Mouse (Mus musculus): ENCODE data around the gene Spocd1. TPM values are rescaled to one million over a fixed set of nuclear protein-coding genes. Genes with fewer than 3 reads are reported as not detected.

Gene Spocd1
- polyA plus RNA-seq, 1 experiment from 2014 or later, result not detected

DNA sequence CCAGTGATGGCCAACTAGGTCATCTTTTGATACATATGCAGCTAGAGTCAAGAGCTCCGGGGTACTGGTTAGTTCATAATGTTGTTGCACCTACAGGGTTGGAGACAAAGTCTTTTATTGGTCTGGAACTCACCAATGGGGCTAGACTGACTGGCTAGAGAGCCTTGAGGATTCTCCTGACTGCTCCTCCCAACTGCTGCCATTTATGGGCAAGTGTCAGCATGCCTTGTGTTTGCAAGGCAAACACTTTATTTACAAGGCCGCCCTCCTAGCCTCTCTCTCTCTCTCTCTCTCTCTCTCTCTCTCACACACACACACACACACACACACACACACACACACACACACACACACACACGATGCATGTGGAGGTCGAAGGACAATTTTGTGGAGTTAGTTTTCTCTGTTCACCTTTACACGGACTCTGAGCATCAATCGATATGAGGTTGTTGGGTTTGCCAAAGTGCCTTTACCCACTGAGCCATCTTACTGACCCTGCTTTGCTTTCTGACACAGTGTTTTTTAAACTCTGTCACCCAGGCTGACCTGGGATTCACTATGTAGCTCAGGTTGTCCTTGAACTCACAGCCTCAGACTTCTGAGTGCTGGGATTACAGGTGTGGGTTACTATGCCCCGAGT, 13.6 kb upstream of the Spocd1 start:
- H3K9me3 ChIP-seq (ENCODE audit: control insufficient read depth, low read length), result no peaks in the 10 kb centered on the region
- no peak overlapping the region for H3K4me2 ChIP-seq (ENCODE audit: low read depth, low read length)
- H3K4me3 ChIP-seq (ENCODE audit: low read depth, low read length), result no peak overlapping the region
- no peak for ATAC-seq (ENCODE audit: low read depth)
- WGBS, result 88% methylated on average over 7 of the region's 7 CpGs
- no peak overlapping the region for H3K9ac ChIP-seq (replicated peaks; ENCODE audit: low read depth, low read length)
- H3K27me3 ChIP-seq (ENCODE audit: control insufficient read depth, insufficient read depth, low read length), result no peaks in the 10 kb centered on the region
- H3K36me3 ChIP-seq (ENCODE audit: control insufficient read depth, insufficient read depth, low read length), result no peaks in the 10 kb centered on the region
- H3K4me1 ChIP-seq (ENCODE audit: control insufficient read depth, insufficient read depth, low read length), result 0 out of 2 replicates have a peak, but pooled peaks cover 3% of the 10 kb centered on the region
- no peak overlapping the region for H3K27ac ChIP-seq (ENCODE audit: low read depth, low read length)

DNA sequence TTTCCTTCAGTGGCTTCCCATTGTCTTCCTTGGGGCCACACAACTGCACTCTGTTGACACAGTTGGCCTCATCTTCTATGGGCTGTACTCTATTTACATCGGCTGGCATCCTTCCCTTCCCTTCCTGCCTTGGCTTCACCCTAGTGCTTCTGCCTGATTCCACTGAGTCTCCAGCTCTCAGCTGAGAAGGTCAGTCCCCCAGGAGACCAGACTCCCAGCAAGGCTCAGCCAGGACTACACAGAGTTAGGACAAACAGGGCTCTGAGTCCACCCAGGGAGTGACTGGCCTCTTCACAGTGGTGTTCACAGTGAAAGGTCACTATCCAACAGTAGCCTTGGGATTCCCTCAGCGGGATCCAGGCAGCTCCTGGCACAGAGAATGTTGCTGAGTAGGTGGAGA, 12.9 kb upstream of the Spocd1 start:
- H3K27ac ChIP-seq (ENCODE audit: low read depth, low read length), result no peak overlapping the region
- no peak overlapping the region for H3K4me3 ChIP-seq (ENCODE audit: low read depth, low read length)
- WGBS, result 29% methylated on average over 2 of the region's 2 CpGs
- H3K36me3 ChIP-seq (ENCODE audit: control insufficient read depth, insufficient read depth, low read length), result no peaks in the 10 kb centered on the region
- H3K27me3 ChIP-seq (ENCODE audit: control insufficient read depth, insufficient read depth, low read length), result no peaks in the 10 kb centered on the region
- H3K4me2 ChIP-seq (ENCODE audit: low read depth, low read length), result no peak overlapping the region
- no peaks in the 10 kb centered on the region for H3K9me3 ChIP-seq (ENCODE audit: control insufficient read depth, low read length)
- 0 out of 2 replicates have a peak, but pooled peaks cover 3% of the 10 kb centered on the region for H3K4me1 ChIP-seq (ENCODE audit: control insufficient read depth, insufficient read depth, low read length)
- ATAC-seq (ENCODE audit: low read depth), result no peak
- no peak overlapping the region for H3K9ac ChIP-seq (replicated peaks; ENCODE audit: low read depth, low read length)

DNA sequence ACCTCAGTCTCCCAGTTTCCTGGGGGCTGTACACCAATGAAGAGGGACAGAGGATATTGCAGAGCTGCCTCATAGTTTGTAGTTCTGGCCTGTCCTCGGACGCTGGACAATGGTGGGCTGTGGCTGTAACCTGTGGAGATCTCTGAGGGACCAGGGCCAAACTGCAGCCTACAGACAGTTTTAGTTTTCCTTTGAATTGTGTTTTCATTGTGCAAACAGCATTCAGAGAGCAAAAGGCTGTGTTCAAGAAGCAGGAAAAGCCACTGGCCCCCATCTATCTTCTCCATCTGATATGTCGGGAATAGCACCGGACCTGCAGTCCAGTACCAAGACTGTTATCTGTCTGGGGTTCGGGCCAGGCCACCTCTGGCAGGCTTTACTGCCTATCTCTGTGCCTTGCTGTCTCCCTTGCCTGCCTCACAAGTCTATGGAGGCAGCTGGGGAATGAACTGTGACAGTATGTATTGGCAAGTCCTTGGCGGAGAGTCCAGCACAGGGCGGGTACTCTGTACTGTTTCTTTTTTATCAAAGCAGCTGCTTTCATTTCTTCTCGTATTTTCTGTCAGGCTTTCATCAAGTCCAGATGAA, 11.9 kb upstream of the Spocd1 start:
- Histone ChIP-seq H3K4me2 (ENCODE audit: low read depth, low read length) (no peak overlapping the region), H3K9me3 (ENCODE audit: control insufficient read depth, low read length) (no peaks in the 10 kb centered on the region), H3K36me3 (ENCODE audit: control insufficient read depth, insufficient read depth, low read length) (no peaks in the 10 kb centered on the region), H3K4me1 (ENCODE audit: control insufficient read depth, insufficient read depth, low read length) (0 out of 2 replicates have a peak, but pooled peaks cover 3% of the 10 kb centered on the region), H3K27ac (ENCODE audit: low read depth, low read length) (no peak overlapping the region), H3K4me3 (ENCODE audit: low read depth, low read length) (no peak overlapping the region), H3K27me3 (ENCODE audit: control insufficient read depth, insufficient read depth, low read length) (no peaks in the 10 kb centered on the region), H3K9ac (replicated peaks; ENCODE audit: low read depth, low read length) (no peak overlapping the region)
- no peak for ATAC-seq (ENCODE audit: low read depth)
- 63% methylated on average over 8 of the region's 8 CpGs for WGBS

DNA sequence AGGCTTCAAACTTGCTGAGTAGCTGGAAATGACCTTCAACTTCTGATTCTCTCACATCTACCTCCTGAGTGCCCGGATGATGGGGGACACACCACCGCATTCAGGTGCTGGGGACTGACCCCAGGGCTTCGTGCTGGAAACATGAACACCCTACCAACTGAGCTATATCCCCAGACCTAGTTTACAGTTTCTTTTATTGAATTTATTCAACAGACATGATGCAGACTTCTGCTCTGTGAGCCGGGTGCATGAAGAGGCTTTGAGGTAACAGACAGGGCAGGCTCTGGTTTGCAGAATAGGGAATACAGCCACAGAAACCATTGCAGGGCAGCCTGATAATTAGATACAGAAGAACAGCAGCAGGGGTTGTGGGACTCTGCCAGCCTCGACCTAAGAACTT, 10.6 kb upstream of the Spocd1 start:
- WGBS, result 85% methylated on average over 5 of the region's 5 CpGs
- no peak for ATAC-seq (ENCODE audit: low read depth)
- Histone ChIP-seq H3K4me3 (ENCODE audit: low read depth, low read length) (no peak overlapping the region), H3K9me3 (ENCODE audit: control insufficient read depth, low read length) (no peaks in the 10 kb centered on the region), H3K9ac (replicated peaks; ENCODE audit: low read depth, low read length) (no peak overlapping the region), H3K27ac (ENCODE audit: low read depth, low read length) (no peak overlapping the region), H3K4me2 (ENCODE audit: low read depth, low read length) (no peak overlapping the region), H3K27me3 (ENCODE audit: control insufficient read depth, insufficient read depth, low read length) (no peaks in the 10 kb centered on the region), H3K4me1 (ENCODE audit: control insufficient read depth, insufficient read depth, low read length) (0 out of 2 replicates have a peak, but pooled peaks cover 2% of the 10 kb centered on the region), H3K36me3 (ENCODE audit: control insufficient read depth, insufficient read depth, low read length) (no peaks in the 10 kb centered on the region)

DNA sequence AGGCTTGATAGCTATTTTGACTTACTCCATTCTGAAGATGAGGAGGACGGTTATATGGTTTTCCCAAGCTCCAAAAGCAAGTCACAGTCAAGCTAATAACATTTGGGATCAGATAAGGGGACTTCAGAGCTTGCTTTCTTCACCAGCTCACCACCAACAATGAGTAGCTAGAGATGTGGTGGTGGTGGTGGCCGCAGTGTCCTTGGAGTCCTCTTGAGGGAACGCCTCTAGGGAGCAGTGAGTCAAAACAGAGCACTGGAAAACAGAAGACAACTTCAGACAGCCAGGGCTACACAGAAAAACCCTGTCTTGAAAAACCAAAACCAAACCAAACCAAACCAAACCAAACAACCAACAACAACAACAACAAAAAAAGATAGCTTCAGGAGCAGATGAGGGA, 10.1 kb upstream of the Spocd1 start:
- 88% methylated on average over 3 of the region's 3 CpGs for WGBS
- Histone ChIP-seq H3K4me2 (ENCODE audit: low read depth, low read length) (no peak overlapping the region), H3K9ac (replicated peaks; ENCODE audit: low read depth, low read length) (no peak overlapping the region), H3K4me3 (ENCODE audit: low read depth, low read length) (no peak overlapping the region), H3K36me3 (ENCODE audit: control insufficient read depth, insufficient read depth, low read length) (no peaks in the 10 kb centered on the region), H3K9me3 (ENCODE audit: control insufficient read depth, low read length) (no peaks in the 10 kb centered on the region), H3K27me3 (ENCODE audit: control insufficient read depth, insufficient read depth, low read length) (no peaks in the 10 kb centered on the region), H3K4me1 (ENCODE audit: control insufficient read depth, insufficient read depth, low read length) (no peaks in the 10 kb centered on the region), H3K27ac (ENCODE audit: low read depth, low read length) (no peak overlapping the region)
- no peak for ATAC-seq (ENCODE audit: low read depth)

DNA sequence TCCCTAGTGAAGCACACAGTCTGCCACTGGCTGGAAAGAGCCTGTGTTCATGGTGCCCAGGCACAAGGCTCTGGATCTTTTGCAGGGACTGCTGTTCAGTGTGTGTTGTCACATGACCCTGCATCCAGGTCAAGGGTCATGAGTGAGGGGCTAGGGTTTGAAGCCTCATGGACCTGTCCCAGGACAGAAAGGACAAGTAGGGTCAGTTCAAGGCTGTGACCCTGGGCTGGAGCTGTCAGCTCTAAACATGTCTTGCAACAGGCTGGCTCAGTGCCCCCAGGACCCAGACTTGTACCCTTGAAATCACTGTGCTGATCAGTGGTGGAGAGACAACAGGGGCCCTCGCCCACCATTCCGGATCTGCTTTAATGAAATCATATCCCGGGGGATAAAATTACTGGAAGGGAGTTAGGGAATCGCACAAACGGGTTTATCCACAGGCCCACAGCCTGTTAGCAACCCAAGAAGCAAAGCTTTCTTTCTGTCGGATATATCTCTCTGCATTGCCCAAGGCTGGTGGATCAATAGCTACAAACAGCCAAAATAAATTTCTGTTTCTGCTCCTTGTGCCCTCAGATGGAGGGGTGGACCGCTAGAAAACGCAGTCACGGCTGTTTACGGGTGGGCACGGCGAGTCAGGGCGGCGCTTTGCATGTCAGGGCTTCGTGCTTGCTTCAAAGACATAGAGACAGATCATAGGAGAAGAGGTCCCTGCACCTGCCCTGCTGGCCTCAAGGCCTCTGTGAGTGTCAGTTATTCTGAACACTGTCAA, 8.3 kb upstream of the Spocd1 start:
- no peak overlapping the region for H3K4me2 ChIP-seq (ENCODE audit: low read depth, low read length)
- H3K36me3 ChIP-seq (ENCODE audit: control insufficient read depth, insufficient read depth, low read length), result no peaks in the 10 kb centered on the region
- no peak overlapping the region for H3K27ac ChIP-seq (ENCODE audit: low read depth, low read length)
- no peak for ATAC-seq (ENCODE audit: low read depth)
- no peak overlapping the region for H3K9ac ChIP-seq (replicated peaks; ENCODE audit: low read depth, low read length)
- no peaks in the 10 kb centered on the region for H3K9me3 ChIP-seq (ENCODE audit: control insufficient read depth, low read length)
- H3K27me3 ChIP-seq (ENCODE audit: control insufficient read depth, insufficient read depth, low read length), result no peaks in the 10 kb centered on the region
- 88% methylated on average over 15 of the region's 15 CpGs for WGBS
- H3K4me3 ChIP-seq (ENCODE audit: low read depth, low read length), result no peak overlapping the region
- H3K4me1 ChIP-seq (ENCODE audit: control insufficient read depth, insufficient read depth, low read length), result no peaks in the 10 kb centered on the region

DNA sequence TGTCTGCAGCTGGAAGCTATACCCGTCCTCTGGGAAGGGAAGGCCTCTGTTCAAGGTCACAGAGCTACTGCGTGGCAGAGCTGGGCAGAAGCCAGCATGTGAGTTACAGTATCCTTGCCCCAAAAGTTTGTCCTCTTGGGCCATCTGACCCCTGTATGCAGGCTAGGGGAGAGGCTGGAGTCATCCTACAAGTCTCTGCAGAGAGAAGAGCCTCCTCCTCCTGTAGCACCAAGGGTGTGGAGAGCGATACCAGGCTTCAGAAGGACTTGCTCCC, 7.8 kb upstream of the Spocd1 start:
- Histone ChIP-seq H3K4me1 (ENCODE audit: control insufficient read depth, insufficient read depth, low read length) (no peaks in the 10 kb centered on the region), H3K9me3 (ENCODE audit: control insufficient read depth, low read length) (no peaks in the 10 kb centered on the region), H3K4me2 (ENCODE audit: low read depth, low read length) (no peak overlapping the region), H3K27ac (ENCODE audit: low read depth, low read length) (no peak overlapping the region), H3K9ac (replicated peaks; ENCODE audit: low read depth, low read length) (no peak overlapping the region), H3K36me3 (ENCODE audit: control insufficient read depth, insufficient read depth, low read length) (no peaks in the 10 kb centered on the region), H3K4me3 (ENCODE audit: low read depth, low read length) (no peak overlapping the region), H3K27me3 (ENCODE audit: control insufficient read depth, insufficient read depth, low read length) (no peaks in the 10 kb centered on the region)
- no peak for ATAC-seq (ENCODE audit: low read depth)
- 80% methylated on average over 3 of the region's 3 CpGs for WGBS

DNA sequence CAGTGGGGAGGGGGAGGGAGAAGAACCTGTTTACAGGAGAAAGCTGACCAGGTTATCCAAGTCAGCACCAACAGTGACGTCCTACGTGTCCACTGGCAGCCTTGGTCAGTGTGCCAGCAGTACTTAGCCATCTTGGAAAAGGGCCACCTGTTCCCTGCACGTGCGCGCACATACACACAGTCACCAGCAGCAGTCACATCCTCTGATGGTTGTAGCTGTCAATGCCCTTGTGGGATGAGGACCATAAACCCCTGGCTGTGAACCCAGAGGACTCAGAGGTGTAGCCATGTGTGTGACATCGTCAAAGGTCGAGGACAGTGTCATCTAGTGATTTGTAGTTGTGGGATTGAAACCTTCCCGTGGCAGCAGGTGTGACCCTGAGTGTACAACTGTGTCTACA, 4.9 kb upstream of the Spocd1 start:
- H3K27me3 ChIP-seq (ENCODE audit: control insufficient read depth, insufficient read depth, low read length), result no peaks in the 10 kb centered on the region

DNA sequence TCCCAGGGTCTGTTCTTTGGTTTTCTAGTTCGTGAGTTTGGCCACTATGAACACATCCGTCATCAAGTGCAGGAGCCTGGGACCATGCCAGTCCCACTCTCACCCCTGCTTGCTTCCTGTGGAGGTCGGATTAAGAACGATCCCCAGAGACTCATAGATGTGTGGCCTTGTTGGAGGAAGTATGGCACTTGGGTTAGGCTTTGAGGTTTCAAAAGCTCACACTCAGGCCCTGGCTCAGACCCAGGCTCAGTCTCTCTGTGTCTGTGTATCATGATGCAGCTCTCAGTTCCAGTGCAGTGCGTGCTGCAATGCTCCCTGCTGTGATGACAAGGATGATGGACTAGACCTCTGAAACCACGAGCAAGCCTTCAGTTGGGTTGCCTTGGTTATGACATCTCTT, 4.4 kb upstream of the Spocd1 start:
- H3K27ac ChIP-seq (ENCODE audit: low read depth, low read length), result no peak overlapping the region
- H3K27me3 ChIP-seq (ENCODE audit: control insufficient read depth, insufficient read depth, low read length), result no peaks in the 10 kb centered on the region
- H3K4me3 ChIP-seq (ENCODE audit: low read depth, low read length), result no peak overlapping the region
- no peaks in the 10 kb centered on the region for H3K9me3 ChIP-seq (ENCODE audit: control insufficient read depth, low read length)
- ATAC-seq (ENCODE audit: low read depth), result no peak
- H3K36me3 ChIP-seq (ENCODE audit: control insufficient read depth, insufficient read depth, low read length), result no peaks in the 10 kb centered on the region
- 80% methylated on average over 6 of the region's 6 CpGs for WGBS
- H3K9ac ChIP-seq (replicated peaks; ENCODE audit: low read depth, low read length), result no peak overlapping the region
- no peaks in the 10 kb centered on the region for H3K4me1 ChIP-seq (ENCODE audit: control insufficient read depth, insufficient read depth, low read length)
- no peak overlapping the region for H3K4me2 ChIP-seq (ENCODE audit: low read depth, low read length)

More for the DNA sequence above, 4.9 kb upstream of the Spocd1 start:
- H3K4me1 ChIP-seq (ENCODE audit: control insufficient read depth, insufficient read depth, low read length), result no peaks in the 10 kb centered on the region
- no peak overlapping the region for H3K4me3 ChIP-seq (ENCODE audit: low read depth, low read length)
- H3K27ac ChIP-seq (ENCODE audit: low read depth, low read length), result no peak overlapping the region
- no peaks in the 10 kb centered on the region for H3K36me3 ChIP-seq (ENCODE audit: control insufficient read depth, insufficient read depth, low read length)
- 81% methylated on average over 8 of the region's 8 CpGs for WGBS
- no peaks in the 10 kb centered on the region for H3K9me3 ChIP-seq (ENCODE audit: control insufficient read depth, low read length)
- no peak overlapping the region for H3K9ac ChIP-seq (replicated peaks; ENCODE audit: low read depth, low read length)
- H3K4me2 ChIP-seq (ENCODE audit: low read depth, low read length), result no peak overlapping the region
- ATAC-seq (ENCODE audit: low read depth), result no peak

Measured in neural tube, embryonic 14.5 days (tissue).